Mouse (Mus musculus) left cerebral cortex, adult 2 months (tissue): ENCODE measurements at regions not wholly inside any gene's neighbourhood (a gene's known extent, or its start where the extent isn't known, plus 50 kb on each side); places are given as distances from the start of the nearest gene placed in this dataset.
"Not testable (repeated sequence)": the region's sequence is repeated elsewhere in the genome, so short reads cannot be mapped to it uniquely, and the experiment has no call there.

Source experiments
- DNase-seq, 2 experiments: peaks; one replicate each; pipeline ENCODE4 v3.0.0; 2021 to 2022; ENCODE audit warnings: low spot score in 2 of 2, mixed read lengths in 1 of 2; ENCODE audit errors: extremely low spot score in 1 of 2
- H3K27ac ChIP-seq: fragments of 200-600 bp; 2 replicates; pipeline ENCODE4 v1.8.1; 2022
- H3K4me3 ChIP-seq: fragments of 200-600 bp; 2 replicates; pipeline ENCODE4 v1.8.1; 2022
- CTCF ChIP-seq: fragments of 200-600 bp; IDR thresholded peaks from 2 replicates; pipeline ENCODE4 v1.8.1; 2022; ENCODE audit warnings: antibody characterized with exemption, mild to moderate bottlenecking, moderate library complexity
- intact Hi-C: fragments of 180-260 bp; cut with DNase I; formaldehyde crosslinking; loops from one replicate; pipeline ENCODE4 v1.15.1; 2025

- no peak overlapping the region for H3K4me3 ChIP-seq
- DNase-seq = no peak
- no peak for TF ChIP-seq CTCF
- intact Hi-C loops = no loop called here
- no peak overlapping the region for H3K27ac ChIP-seq
Observed at GRCm38 (mm10) chr3:111194541-111194940, 943.7 kb upstream of the Prmt6 start.

DNA sequence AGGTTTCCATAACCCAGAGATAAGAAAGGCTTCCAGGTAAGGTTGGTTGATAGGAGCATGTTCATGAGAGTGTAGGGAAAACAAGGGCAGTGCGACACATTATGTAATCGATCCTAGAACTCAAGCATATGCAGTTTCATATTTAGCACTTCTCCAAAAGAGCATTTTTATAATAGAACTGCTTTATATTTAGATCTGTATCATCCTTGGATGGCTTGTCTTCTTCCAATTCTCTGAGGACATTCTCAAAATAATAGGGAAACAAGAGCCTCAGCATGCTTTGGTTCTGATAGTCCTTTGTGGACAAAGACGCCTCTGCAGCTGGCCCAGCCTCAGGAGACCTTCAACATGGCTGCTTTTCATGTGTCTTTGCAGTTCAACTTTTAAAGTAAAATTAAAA is 915.9 kb upstream of the Prmt6 start:
- Histone ChIP-seq H3K27ac (peak overlapping the region; percentile 40; the same call in 1 of the 2 replicates), H3K4me3 (no peak overlapping the region)
- no peak for TF ChIP-seq CTCF
- intact Hi-C loops = no loop called here
- DNase-seq = no peak

GRCm38 (mm10) chr3:111141196-111141595 is 890.4 kb upstream of the Prmt6 start:
- H3K27ac ChIP-seq, DNase-seq, H3K4me3 ChIP-seq, intact Hi-C loops: not testable (repeated sequence)

DNA sequence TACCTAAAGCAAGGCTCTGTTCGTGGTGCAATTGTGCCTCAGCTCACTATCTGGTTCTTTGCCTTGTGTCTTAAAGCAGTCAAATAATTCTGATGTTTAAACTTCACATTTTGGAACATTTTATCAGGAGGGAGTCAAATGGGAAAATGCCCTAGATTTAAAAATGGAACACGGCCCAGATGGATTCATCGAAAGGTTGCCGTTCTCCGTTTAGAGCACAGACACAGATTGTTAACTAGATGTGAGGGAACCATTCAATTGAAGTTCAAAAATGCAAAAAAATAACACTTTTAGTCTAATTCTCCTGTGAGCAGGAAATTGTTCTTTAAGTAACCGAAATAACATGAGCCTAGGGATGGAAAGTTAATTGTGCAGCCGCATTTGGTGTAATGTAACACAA is 858.2 kb upstream of the Prmt6 start:
- Histone ChIP-seq H3K27ac (no peak overlapping the region), H3K4me3 (no peak overlapping the region)
- intact Hi-C loops = no loop called here
- no peak for DNase-seq
- no peak for TF ChIP-seq CTCF

DNA sequence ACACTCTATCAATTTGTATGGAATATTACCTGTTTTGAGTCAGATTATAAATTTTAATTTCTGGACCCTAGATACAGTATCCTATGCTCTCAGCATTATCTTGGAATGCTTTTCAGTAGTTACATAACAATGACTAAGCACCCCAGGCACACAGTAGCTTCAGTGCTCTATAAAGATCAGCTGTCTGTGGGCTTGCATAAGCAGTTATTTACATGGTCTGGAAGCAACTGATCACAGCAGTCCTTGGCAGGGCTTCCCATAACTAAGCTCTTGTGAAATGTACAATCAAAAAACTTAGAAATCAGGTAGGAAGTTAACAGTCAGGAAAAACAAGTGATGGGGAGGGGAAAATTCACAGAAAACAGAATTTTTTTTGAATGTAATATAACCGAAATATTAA is 851.8 kb upstream of the Prmt6 start:
- Histone ChIP-seq H3K27ac (peak overlapping the region; percentile 36; the same call in 1 of the 2 replicates), H3K4me3 (no peak overlapping the region)
- DNase-seq = no peak
- TF ChIP-seq CTCF = no peak
- intact Hi-C loops = no loop called here

DNA sequence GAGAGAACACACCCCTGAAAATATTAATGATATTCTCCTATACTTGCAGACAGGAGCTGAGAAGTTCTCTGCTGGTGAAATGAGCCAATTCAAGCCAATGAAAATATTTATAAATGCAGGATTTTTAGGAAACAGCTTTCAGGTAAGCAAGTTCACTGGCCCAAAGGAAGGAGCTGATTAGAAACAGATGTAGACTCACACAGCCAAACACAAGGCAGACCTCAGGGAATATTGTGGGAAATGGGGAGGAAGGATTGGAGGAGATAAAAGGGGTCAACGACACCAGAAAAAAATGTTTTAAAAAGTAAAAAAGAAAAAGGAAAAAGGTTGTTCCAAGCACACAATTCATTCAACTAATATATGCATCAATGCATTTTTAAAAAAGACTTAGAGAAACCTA is 823.5 kb upstream of the Prmt6 start:
- TF ChIP-seq CTCF = no peak
- intact Hi-C loops = no loop called here

DNA sequence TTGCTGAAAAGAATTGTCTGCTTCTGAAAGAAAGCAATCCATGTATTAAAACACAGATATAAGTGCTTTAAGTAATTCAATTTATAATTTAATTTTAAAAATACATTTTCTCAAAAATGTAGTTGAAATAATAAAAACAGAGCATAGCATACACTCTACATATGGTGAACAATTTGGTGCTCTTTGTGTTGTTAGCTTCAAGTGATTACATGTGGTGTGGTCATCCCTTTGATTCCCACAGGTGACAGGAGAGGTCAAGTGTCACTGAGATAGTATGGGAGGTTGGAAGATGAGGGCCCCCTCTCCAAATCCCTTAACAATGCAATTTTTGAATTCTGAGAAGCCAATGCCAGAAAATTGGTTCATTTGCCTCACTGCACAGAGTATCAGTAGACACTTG is 819.5 kb upstream of the Prmt6 start:
- Histone ChIP-seq H3K27ac (no peak overlapping the region), H3K4me3 (no peak overlapping the region)
- intact Hi-C loops = no loop called here
- TF ChIP-seq CTCF = no peak
- no peak for DNase-seq

More for the DNA sequence above, 823.5 kb upstream of the Prmt6 start:
- DNase-seq = no peak
- Histone ChIP-seq H3K27ac (no peak overlapping the region), H3K4me3 (no peak overlapping the region)

DNA sequence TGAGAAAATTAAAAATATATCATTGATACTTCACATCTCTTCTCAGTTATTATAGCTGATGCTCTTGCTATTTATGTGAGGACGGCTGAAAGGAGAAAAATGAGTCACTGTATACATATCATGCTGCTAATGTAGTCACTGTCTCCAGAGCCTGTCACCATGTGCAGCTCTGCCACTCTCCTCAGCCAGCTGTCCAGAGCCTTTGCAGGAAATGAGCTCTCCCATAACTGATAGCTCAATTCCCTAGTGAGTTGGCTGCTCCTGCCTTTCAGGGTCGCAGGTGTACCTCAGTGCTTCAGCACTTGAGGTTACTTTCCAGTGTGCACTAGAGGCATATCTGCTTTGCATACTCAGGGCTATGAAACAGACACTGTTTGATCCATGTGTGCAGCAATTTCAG is 819.0 kb upstream of the Prmt6 start:
- no peak overlapping the region for H3K27ac ChIP-seq
- DNase-seq = peak in 1 of 2 experiments; percentile 10
- intact Hi-C loops = loop anchor here (2.0 to 10.0 kb wide), 3 partner anchors 815 to 1543 kb away; partner anchors contain the start of genes Ntng1 and Prmt6
- H3K4me3 ChIP-seq = no peak overlapping the region
- no peak for TF ChIP-seq CTCF

DNA sequence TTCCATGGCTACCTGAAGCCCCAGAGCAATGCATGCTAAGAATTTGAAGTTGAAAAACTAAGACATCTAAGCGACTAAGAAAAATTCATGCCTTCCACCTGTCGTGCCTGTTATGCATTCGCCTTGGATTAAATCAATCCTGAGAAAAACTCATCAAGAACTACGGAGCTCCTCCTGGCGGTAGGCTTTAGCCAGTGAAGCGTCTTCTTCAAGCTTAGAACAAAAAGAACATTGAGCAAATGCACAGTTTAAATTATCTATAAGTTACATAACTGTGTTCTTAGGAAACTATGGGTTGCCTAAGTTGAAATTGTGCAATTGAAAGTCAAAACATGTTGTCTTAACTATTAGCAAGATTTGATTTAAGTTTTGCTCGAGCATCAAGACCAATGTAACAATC is 818.4 kb upstream of the Prmt6 start:
- Histone ChIP-seq H3K4me3 (no peak overlapping the region), H3K27ac (no peak overlapping the region)
- DNase-seq = peak; percentile 61 to 74
- TF ChIP-seq CTCF = peak; percentile 72
- intact Hi-C loops = loop anchor here (2.0 to 10.0 kb wide), 3 partner anchors 814 to 1542 kb away; partner anchors contain the start of genes Ntng1 and Prmt6

DNA sequence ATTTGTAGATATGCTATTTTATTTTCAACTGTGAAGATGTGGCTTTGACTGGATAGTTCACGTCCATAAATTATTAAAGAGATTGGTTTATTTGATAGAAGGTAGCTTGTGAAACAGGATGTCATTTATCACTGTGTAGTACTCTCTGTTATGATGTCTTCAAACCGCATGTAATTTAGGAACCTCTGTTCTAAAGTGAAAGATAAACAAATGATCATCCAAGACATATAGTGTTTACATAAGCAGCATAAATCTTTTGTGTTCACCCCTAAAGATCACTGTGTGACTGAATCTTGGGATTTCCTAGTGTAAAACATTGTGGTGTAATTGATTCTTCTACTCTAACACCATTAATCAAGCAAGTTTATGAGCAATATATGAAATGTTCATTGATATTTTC is 798.8 kb upstream of the Prmt6 start:
- TF ChIP-seq CTCF = no peak
- H3K4me3 ChIP-seq = no peak overlapping the region
- no peak overlapping the region for H3K27ac ChIP-seq
- no peak for DNase-seq
- intact Hi-C loops = no loop called here
